Mouse (Mus musculus): ENCODE measurements around the gene Prkra. TPM values are rescaled to one million over a fixed set of nuclear protein-coding genes. Genes with fewer than 3 reads are reported as not detected.
"Not testable (repeated sequence)": the region's sequence is repeated elsewhere in the genome, so short reads cannot be mapped to it uniquely, and the experiment has no call there.

The Prkra gene
- polyA plus RNA-seq, 1 experiment from 2014 or later: 102 TPM

DNA sequence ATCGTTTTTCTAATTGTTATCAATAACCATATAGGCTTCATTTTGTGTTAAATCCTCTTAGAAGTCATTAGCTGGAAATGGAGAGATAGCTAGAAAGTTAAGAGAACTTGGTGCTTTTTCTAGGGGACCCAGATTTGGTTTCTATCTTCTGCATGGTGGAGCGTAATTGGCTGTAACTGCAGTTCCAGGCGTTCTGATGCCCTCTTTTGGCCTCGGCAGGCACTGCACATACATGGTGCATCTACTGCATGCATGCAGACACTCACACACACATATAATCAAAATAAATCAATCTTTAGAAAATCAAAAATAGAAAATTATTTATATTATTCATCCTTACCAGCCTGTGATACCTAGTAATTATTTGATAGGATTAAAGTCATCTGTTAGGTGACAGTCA, 5.3 kb upstream of the Prkra start:
- H3K27me3 ChIP-seq (ENCODE audit: control insufficient read depth, insufficient read depth, low read length): no peaks in the 10 kb centered on the region
- no peaks in the 10 kb centered on the region for H3K4me1 ChIP-seq (ENCODE audit: control insufficient read depth, insufficient read depth, low read length)
- no peak overlapping the region for H3K4me3 ChIP-seq (ENCODE audit: low read depth, low read length)
- ATAC-seq (replicated peaks; ENCODE audit: insufficient number of reproducible peaks, low FRiP score, low TSS enrichment, low read depth) (no peak), DNase-seq (ENCODE audit: low spot score) (no peak)
- H3K27ac ChIP-seq (replicated peaks; ENCODE audit: low read depth, low read length): no peak overlapping the region
- no peak overlapping the region for H3K9ac ChIP-seq (replicated peaks; ENCODE audit: low read length)
- no peak overlapping the region for H3K4me2 ChIP-seq (ENCODE audit: low read depth, low read length)
- no peaks in the 10 kb centered on the region for H3K36me3 ChIP-seq (replicated peaks; ENCODE audit: control insufficient read depth, insufficient read depth, low read depth, low read length)
- H3K9me3 ChIP-seq (replicated peaks; ENCODE audit: control insufficient read depth, low read length): no peaks in the 10 kb centered on the region
- 93% methylated on average over 4 of the region's 4 CpGs for WGBS

DNA sequence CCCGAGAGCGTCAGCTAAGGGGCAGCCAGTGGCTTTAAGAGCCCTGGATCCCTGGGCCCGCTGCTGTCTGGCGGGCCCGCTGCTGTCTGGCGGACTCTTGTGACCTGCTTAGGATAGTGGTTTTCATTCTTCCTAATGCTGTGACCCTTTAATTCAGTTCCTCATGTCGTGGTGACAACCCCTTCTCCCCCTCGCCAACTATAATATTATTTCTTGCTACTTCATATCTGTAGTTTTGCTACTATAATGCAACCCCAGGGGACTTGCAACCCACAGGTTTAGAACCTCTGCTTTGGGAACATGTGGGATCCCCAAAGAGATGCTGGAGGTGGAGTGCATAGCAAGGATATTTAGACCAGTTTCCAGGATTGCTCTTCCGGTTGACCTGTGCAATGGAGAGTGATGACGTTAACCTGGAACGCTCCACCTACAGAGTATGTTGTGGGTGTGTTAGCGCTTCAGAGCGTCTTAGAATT, 889 bp upstream of the Prkra start:
- Histone ChIP-seq H3K4me2 (ENCODE audit: low read depth, low read length) (peak overlapping the region; percentile 39), H3K4me1 (ENCODE audit: control insufficient read depth, insufficient read depth, low read length) (no peaks in the 10 kb centered on the region), H3K4me3 (ENCODE audit: low read depth, low read length) (0 out of 2 replicates have a peak overlapping the region, but pooled peaks have one; percentile 15), H3K9ac (replicated peaks; ENCODE audit: low read length) (peak overlapping the region; percentile 30), H3K36me3 (replicated peaks; ENCODE audit: control insufficient read depth, insufficient read depth, low read depth, low read length) (no peaks in the 10 kb centered on the region), H3K27ac (replicated peaks; ENCODE audit: low read depth, low read length) (peak overlapping the region; percentile 75), H3K27me3 (ENCODE audit: control insufficient read depth, insufficient read depth, low read length) (no peaks in the 10 kb centered on the region), H3K9me3 (replicated peaks; ENCODE audit: control insufficient read depth, low read length) (no peaks in the 10 kb centered on the region)
- DNase-seq (ENCODE audit: low spot score): peak; percentile 47
- WGBS: 28% methylated on average over 13 of the region's 13 CpGs
- peak; percentile 31 for ATAC-seq (replicated peaks; ENCODE audit: insufficient number of reproducible peaks, low FRiP score, low TSS enrichment, low read depth)

DNA sequence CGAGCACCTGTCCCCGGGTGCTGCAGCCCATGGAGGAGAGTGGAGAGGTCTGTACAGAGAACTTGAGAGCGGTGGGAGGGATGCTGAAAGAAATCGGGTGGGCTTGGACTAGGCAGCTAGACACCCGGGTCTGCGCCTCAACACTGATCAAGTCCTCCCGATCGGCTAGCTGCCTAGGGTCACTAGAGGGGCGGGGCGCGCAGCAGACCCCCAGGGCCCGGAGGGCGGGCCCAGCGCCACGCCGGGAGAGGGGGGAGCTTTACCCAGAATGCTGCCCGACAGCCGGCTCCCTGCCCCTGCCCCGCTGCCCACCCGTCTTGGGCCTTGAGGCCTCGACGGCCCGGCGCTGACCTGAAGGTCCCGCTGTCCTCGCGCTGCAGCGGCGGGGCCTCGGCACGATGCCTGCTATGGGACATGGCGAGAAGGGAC, 360 bp downstream of the Prkra start:
- DNase-seq (ENCODE audit: low spot score) (peak; percentile 68), ATAC-seq (replicated peaks; ENCODE audit: insufficient number of reproducible peaks, low FRiP score, low TSS enrichment, low read depth) (peak; percentile 68)
- Histone ChIP-seq H3K4me3 (ENCODE audit: low read depth, low read length) (peak overlapping the region; percentile 76), H3K27me3 (ENCODE audit: control insufficient read depth, insufficient read depth, low read length) (no peaks in the 10 kb centered on the region), H3K9ac (replicated peaks; ENCODE audit: low read length) (peak overlapping the region; percentile 78), H3K36me3 (replicated peaks; ENCODE audit: control insufficient read depth, insufficient read depth, low read depth, low read length) (no peaks in the 10 kb centered on the region), H3K27ac (replicated peaks; ENCODE audit: low read depth, low read length) (peak overlapping the region; percentile 88), H3K9me3 (replicated peaks; ENCODE audit: control insufficient read depth, low read length) (no peaks in the 10 kb centered on the region), H3K4me2 (ENCODE audit: low read depth, low read length) (peak overlapping the region; percentile 78), H3K4me1 (ENCODE audit: control insufficient read depth, insufficient read depth, low read length) (no peaks in the 10 kb centered on the region)
- under 1% methylated on average over 32 of the region's 32 CpGs for WGBS

DNA sequence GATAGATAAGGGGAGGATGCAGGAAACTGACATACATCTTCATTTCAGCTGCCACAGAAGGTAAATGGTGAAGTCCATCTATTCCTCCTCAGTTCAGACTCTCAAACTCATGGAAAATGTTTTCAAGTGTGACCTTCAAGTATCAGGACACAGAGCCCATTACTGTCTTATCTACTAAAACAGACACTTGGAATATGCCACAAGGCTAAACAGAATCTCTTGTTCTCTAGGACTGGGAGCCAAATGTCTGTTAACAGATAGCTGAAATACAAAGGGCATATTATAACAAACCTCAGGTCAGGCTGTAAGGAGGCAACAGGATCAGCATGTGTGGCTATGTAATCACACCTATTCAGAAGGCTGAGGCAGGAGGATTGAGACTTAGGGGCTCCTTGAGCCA, 4.0 kb downstream of the Prkra start:
- Histone ChIP-seq H3K9me3 (replicated peaks; ENCODE audit: control insufficient read depth, low read length) (no peaks in the 10 kb centered on the region), H3K27ac (replicated peaks; ENCODE audit: low read depth, low read length) (no peak overlapping the region), H3K36me3 (replicated peaks; ENCODE audit: control insufficient read depth, insufficient read depth, low read depth, low read length) (peaks cover 5% of the 10 kb centered on the region; the same call in 1 of the 2 replicates), H3K4me3 (ENCODE audit: low read depth, low read length) (no peak overlapping the region), H3K4me1 (ENCODE audit: control insufficient read depth, insufficient read depth, low read length) (no peaks in the 10 kb centered on the region), H3K4me2 (ENCODE audit: low read depth, low read length) (no peak overlapping the region), H3K27me3 (ENCODE audit: control insufficient read depth, insufficient read depth, low read length) (no peaks in the 10 kb centered on the region), H3K9ac (replicated peaks; ENCODE audit: low read length) (no peak overlapping the region)
- ATAC-seq (replicated peaks; ENCODE audit: insufficient number of reproducible peaks, low FRiP score, low TSS enrichment, low read depth) (no peak), DNase-seq (ENCODE audit: low spot score) (no peak)

DNA sequence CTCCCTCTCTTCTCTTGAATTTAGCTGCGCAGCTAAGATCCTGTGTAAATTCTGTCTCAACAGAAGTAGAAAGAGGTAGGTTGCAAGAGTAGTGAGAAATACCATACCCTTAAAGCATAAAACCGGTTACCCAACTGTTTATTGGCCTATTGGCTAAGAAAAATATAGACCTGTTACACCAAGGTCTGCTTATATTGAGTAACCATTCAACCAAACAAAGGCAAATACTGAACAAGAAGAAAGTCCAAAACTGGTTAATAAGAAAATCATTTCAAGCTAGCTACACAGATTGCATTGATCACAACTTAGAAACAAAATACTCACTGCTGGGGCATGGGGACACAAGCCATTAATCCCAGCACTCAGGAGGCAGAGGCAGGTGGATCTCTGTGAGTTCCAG, 8.2 kb downstream of the Prkra start:
- WGBS: 97% methylated on average over 2 of the region's 2 CpGs
- peaks cover 16% of the 10 kb centered on the region for H3K36me3 ChIP-seq (replicated peaks; ENCODE audit: control insufficient read depth, insufficient read depth, low read depth, low read length)

DNA sequence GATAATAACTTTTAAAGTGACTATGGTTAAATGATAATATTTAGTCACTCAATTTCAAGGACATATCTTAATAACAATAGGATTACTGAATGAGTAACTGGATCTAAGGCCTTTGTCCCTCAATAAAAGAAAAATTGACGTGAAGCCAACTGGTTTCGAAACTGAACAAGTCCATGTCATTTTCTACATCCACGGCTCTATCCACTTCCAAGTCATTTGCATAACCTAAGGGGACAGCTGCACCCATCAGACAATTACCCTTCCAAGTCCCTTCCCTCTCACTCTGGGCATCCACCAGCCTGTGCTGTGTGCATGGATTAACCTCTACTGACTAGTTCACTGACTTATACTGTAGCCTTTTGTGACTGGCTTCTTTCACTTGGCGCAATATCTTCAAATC, 16.2 kb downstream of the Prkra start:
- no peak overlapping the region for H3K4me2 ChIP-seq (ENCODE audit: low read depth, low read length)
- WGBS: 92% methylated on average over 4 of the region's 4 CpGs
- DNase-seq (ENCODE audit: low spot score) (no peak), ATAC-seq (replicated peaks; ENCODE audit: insufficient number of reproducible peaks, low FRiP score, low TSS enrichment, low read depth) (no peak)
- no peaks in the 10 kb centered on the region for H3K9me3 ChIP-seq (replicated peaks; ENCODE audit: control insufficient read depth, low read length)
- H3K9ac ChIP-seq (replicated peaks; ENCODE audit: low read length): no peak overlapping the region
- H3K27me3 ChIP-seq (ENCODE audit: control insufficient read depth, insufficient read depth, low read length): no peaks in the 10 kb centered on the region
- H3K27ac ChIP-seq (replicated peaks; ENCODE audit: low read depth, low read length): no peak overlapping the region
- peaks cover 17% of the 10 kb centered on the region for H3K36me3 ChIP-seq (replicated peaks; ENCODE audit: control insufficient read depth, insufficient read depth, low read depth, low read length)
- no peak overlapping the region for H3K4me3 ChIP-seq (ENCODE audit: low read depth, low read length)
- no peaks in the 10 kb centered on the region for H3K4me1 ChIP-seq (ENCODE audit: control insufficient read depth, insufficient read depth, low read length)

More for the DNA sequence above, 8.2 kb downstream of the Prkra start:
- Histone ChIP-seq H3K27ac (replicated peaks; ENCODE audit: low read depth, low read length) (no peak overlapping the region), H3K4me1 (ENCODE audit: control insufficient read depth, insufficient read depth, low read length) (no peaks in the 10 kb centered on the region), H3K9me3 (replicated peaks; ENCODE audit: control insufficient read depth, low read length) (no peaks in the 10 kb centered on the region), H3K27me3 (ENCODE audit: control insufficient read depth, insufficient read depth, low read length) (no peaks in the 10 kb centered on the region), H3K4me3 (ENCODE audit: low read depth, low read length) (no peak overlapping the region), H3K4me2 (ENCODE audit: low read depth, low read length) (no peak overlapping the region), H3K9ac (replicated peaks; ENCODE audit: low read length) (no peak overlapping the region)
- DNase-seq (ENCODE audit: low spot score) (no peak), ATAC-seq (replicated peaks; ENCODE audit: insufficient number of reproducible peaks, low FRiP score, low TSS enrichment, low read depth) (no peak)

DNA sequence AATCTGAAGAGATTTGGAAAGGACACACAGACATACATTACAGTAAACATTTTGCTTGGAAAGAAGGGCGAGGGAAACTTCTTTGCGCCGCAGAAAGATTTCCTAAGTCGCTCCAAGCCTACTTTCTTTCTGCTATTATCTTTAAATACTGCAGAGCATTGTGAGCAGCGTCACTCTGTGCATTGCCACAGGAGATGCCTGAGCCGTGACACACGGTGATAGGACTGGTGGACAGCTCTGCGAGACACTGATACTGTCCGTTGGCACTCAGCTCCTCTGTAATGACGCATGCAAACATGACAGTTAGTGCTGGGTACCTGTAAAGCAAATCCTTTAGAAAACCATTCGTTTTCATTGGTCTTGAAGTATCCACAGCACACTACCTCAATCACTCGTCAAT, 17.5 kb downstream of the Prkra start:
- H3K36me3 ChIP-seq (replicated peaks; ENCODE audit: control insufficient read depth, insufficient read depth, low read depth, low read length): peaks cover 16% of the 10 kb centered on the region
- WGBS: 94% methylated on average over 12 of the region's 12 CpGs
- H3K27me3 ChIP-seq (ENCODE audit: control insufficient read depth, insufficient read depth, low read length): no peaks in the 10 kb centered on the region
- no peak overlapping the region for H3K27ac ChIP-seq (replicated peaks; ENCODE audit: low read depth, low read length)
- no peak for DNase-seq (ENCODE audit: low spot score)
- ATAC-seq (replicated peaks; ENCODE audit: insufficient number of reproducible peaks, low FRiP score, low TSS enrichment, low read depth): no peak
- H3K9me3 ChIP-seq (replicated peaks; ENCODE audit: control insufficient read depth, low read length): no peaks in the 10 kb centered on the region
- no peak overlapping the region for H3K4me3 ChIP-seq (ENCODE audit: low read depth, low read length)
- H3K4me2 ChIP-seq (ENCODE audit: low read depth, low read length): no peak overlapping the region
- no peak overlapping the region for H3K9ac ChIP-seq (replicated peaks; ENCODE audit: low read length)
- no peaks in the 10 kb centered on the region for H3K4me1 ChIP-seq (ENCODE audit: control insufficient read depth, insufficient read depth, low read length)

DNA sequence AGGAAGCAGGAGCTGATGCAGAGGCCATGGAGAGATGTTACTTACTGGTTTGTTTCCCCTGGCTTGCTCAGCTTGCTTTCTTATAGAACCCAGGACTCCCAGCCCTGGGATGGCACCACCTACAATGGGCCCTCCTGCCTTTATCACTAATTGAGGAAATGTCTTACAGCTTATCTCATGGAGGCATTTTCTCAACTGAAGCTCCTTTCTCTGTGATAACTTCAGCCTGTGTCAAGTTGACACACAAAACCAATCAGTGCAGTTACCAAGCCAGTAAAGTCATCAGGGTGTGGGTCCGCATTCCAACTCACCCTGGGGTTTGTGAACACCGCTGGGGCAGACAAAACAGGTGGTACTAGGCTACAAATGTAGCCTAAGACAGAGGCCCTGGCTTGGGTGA, 25.5 kb downstream of the Prkra start:
- H3K4me1 ChIP-seq (ENCODE audit: control insufficient read depth, insufficient read depth, low read length); H3K9ac ChIP-seq (replicated peaks; ENCODE audit: low read length); H3K27me3 ChIP-seq (ENCODE audit: control insufficient read depth, insufficient read depth, low read length); H3K9me3 ChIP-seq (replicated peaks; ENCODE audit: control insufficient read depth, low read length); H3K36me3 ChIP-seq (replicated peaks; ENCODE audit: control insufficient read depth, insufficient read depth, low read depth, low read length); H3K4me3 ChIP-seq (ENCODE audit: low read depth, low read length); DNase-seq (ENCODE audit: low spot score); ATAC-seq (replicated peaks; ENCODE audit: insufficient number of reproducible peaks, low FRiP score, low TSS enrichment, low read depth); H3K4me2 ChIP-seq (ENCODE audit: low read depth, low read length); H3K27ac ChIP-seq (replicated peaks; ENCODE audit: low read depth, low read length): not testable (repeated sequence)
- 88% methylated on average over 2 of the region's 2 CpGs for WGBS

Measured in embryonic facial prominence, embryonic 11.5 days (tissue).